Mouse (Mus musculus) gastrocnemius, postnatal 4 days (tissue): ENCODE data around the gene Dll1. TPM values are rescaled to one million over a fixed set of nuclear protein-coding genes. Genes with fewer than 3 reads are reported as not detected.

ENCODE experiments used
- DNase-seq, 2 experiments: peaks; one replicate each; pipeline ENCODE4 v3.0.0; 2021 to 2022; ENCODE audit warnings: low spot score in 2 of 2, mixed read lengths in 2 of 2
- long read RNA-seq, 2 experiments: library from polyadenylated mRNA; stranded (forward); transcript quantifications; one replicate each; pipeline ENCODE4 v2.0.0; 2021
- total RNA-seq, 2 experiments: library from RNA; stranded (reverse); gene quantifications; 2 replicates each; pipeline ENCODE4 v1.2.3; 2021

Gene Dll1
- total RNA-seq, result 10 to 100 TPM; 16.7 to 18.7 TPM
- long read RNA-seq, experiment 1, transcript Dll1-201 (11 exons, 3,581 nt), result major isoform, 13 of 26 reads
- long read RNA-seq, experiment 1, partial matches to known transcripts, result 11 of 26 reads
- long read RNA-seq, experiment 1, other reads (novel, unspliced or antisense), result 2 of 26 reads
- long read RNA-seq, experiment 2, transcript Dll1-201 (11 exons, 3,581 nt), result major isoform, 13 of 35 reads
- long read RNA-seq, experiment 2, partial matches to known transcripts, result 14 of 35 reads
- long read RNA-seq, experiment 2, other reads (novel, unspliced or antisense), result 7 of 35 reads

DNA sequence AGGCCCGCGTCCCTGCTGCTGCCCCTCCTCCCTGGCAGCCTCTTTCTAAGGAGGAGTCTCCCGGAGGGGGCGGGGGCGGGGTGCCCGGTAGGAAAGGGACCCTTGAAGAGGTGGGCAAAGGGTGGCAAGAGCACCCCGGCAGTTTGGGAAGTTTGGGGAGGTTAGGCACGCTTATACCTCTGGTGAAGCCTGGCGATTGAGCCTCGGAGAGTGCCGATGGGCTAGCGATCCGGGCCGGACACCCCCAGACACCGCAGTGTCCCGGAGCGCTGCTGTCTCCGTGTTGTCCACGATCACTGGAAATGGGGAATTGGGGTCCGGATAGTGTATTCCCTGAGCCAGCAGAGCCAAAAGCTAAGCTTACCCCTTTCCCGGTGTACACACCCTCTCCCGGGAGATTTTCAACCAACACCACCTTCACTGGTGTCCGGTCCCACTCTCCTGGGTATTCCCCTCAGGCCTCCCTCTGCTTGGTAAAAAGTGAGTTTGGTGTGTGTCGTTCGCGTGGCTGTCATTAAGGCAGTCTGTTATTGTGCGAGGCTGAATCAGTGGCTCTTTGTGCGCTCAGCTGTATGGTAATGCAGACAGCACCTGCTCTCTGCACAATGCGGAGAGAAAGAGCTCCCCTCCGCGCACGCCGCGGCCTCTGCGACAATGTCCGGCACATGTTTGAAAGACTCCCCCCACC is at the start of gene Dll1:
Gene Dll1 (minus strand): TSS at position 379 of the 688 bp plus-strand sequence.
- DNase-seq, result peak in 1 of 2 experiments; percentile 33

DNA sequence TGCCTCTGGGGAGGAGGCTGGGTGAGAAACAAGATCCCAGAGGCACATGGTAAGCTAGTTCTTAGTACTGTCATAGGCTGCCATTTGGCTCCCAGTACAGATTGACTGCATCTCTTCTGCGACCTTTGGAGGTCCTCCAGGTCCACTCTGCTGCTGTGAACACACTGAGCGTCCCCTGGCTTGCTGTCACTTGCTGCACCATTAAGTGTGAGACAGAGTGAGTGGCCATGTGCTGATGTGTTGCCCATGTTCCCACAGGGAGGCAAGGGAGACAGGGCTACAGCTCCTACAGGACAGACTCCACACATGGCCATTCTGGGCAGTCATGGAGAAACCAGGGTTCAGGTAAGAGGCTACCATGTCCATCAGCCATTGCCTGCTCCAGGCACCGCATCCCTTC is 49.3 kb upstream of the Dll1 start:
- no peak for DNase-seq

DNA sequence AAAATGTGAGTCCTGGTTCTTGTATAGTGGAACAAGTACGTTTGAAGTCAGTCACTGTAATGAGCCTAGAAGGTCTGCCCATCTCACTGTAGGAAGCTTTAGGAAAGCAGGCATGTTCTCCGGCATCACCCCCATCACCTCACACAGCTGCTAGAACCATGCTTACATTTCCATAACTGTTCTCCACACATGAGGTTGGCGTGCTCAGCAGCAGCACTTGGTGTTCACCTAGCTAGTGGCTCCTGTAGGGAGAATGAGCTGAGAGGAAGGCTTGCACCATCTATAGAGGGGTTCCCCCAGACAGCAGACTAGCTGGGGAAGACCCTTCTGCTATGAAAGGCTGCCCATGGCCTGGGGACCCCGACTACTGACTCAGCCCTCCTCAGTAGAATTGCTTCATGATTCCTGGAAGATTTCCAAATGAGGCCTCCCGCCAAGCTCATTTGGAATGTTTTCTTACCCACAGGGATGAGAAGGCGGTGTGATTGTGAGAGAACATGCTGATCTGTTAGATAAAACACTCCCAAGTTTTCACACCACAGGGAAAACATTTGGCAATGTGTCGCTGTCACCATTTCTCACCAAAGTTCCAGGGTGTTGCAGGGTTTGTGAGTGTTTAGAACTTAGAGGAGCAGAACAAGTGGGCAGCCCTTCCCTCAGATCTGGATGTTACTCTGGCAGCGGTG is 46.6 kb upstream of the Dll1 start:
- DNase-seq, result no peak

DNA sequence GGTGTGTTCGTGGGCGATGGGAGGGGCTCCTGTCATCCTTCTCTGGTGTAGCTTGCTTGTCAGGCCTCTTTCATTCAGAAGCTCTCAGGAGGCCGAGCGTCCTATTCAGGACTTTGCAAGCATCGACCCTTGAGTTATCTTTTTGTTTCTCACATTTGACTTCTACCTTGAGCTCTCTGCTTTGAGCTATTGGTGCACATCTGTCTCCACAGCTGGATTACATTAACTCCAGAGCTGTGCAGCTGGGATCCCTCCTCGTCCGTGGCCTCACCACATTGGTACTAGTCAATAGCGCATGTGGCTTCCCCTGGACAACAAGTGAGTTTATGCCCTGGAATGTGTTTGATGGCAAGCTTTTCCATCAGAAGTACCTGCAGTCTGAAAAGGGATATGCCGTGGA is 46.0 kb upstream of the Dll1 start:
- no peak for DNase-seq

DNA sequence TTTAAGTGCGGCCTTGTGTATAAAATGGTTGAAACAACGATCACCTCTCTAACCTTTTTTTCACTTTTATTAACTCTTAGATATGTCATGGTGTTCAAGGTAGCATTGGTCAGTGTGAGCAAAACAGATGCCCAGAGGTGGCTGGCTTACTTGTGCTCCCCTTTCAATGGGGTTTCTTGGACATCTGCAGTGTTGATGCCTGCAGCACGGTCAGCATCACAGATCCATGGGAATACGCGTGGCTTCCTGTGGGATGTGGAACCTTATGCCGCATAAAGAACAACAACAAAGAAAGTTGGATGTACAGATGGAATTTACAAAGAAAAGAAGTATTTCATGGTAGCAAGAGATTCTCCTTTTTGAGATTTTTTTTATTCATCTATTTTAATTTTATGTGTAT is 44.8 kb upstream of the Dll1 start:
- DNase-seq, result no peak

DNA sequence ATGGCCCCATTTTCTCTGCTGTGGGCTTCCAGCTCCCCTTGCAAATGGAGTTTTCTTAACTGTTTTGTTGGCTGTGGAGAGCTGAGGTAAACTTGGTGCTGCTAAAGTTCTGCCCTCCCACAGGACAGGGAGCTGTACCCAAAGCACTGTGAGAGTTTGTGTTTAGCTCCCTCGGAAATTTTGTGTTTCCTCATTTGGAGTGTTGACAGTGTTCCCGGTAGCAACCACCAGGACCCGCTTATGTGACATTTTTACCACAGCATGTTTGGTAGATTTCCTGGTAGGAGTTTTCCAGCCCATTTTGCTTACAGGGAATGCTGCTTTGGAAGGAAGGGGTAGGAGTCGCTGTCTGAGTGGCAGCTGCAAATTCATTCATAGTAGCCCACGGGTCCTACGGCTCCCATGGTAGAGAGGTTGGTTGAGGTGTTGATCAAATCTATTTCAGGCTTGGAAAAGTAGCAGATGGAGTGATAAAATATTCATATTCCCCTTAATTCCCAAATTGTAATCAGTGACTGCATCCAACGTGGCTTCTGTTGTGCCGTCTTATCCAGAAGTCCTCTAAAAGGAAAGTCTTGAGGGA is 43.4 kb upstream of the Dll1 start:
- DNase-seq, result no peak

DNA sequence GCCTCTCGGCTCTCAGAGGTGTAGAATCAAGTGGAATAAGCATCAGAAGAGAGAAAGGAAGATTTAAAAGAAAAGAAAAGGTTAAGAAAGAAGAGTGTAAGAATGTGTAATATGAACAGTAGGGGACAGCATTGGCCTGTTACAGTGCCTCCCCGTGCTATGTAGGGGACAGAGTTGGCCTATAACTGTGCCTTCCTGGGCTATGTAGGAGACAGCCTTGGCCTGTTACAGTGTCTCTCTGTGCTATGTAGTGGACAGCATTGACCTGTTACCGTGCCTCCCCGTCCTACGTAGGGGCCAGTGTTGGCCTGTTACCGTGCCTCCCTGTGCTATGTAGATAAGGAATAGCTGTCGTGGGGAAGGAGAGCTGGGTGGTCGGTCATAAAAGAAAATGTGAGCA is 42.9 kb upstream of the Dll1 start:
- no peak for DNase-seq

DNA sequence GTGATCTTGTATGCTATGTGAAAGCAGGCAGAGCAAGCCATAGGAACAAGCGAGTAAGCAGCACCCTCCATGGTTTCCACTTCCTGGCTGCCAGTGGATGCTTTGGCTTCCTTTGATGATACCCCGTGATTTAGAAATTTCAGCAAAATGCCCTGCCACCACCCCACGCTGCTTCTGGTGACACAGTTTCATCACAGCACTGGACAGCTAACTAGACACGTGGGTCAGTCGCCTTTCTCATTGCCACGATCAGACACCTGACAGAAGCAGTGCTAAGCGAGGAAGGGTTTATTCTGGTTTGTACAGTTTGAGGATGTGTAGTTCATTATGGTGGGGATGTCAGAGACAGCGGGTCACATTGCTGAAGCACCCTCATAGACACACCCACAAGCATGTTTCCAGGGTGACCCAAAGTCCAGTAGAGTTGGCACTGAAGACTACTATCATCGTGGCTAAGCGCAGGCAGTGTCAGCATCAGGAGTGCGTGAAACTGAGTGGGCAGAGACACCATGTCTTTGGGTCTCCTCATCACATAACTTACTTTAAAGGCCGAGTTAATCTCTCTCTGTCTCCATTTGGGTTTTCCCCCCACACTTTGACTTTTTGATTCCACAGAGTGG is 40.0 kb upstream of the Dll1 start:
- no peak for DNase-seq

DNA sequence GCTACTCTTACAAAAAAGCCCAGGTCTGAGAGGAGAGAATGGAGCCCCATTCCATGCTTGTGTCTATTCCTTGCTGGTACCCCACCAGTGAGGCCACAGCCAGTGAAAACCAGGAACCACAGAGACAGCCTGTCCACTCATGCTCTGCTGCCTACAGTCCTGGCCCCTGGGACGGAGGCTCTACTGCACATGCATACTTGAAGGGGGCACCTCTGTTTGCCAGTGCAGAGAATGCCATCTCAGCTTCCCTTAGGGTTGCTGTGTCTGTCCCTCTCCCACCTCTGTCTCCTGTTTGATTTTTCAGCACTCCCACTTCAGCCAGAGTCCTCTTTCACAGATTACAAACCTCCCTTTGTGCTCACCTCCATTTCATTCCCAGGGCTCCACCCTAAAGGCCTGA is 34.2 kb upstream of the Dll1 start:
- DNase-seq, result no peak

DNA sequence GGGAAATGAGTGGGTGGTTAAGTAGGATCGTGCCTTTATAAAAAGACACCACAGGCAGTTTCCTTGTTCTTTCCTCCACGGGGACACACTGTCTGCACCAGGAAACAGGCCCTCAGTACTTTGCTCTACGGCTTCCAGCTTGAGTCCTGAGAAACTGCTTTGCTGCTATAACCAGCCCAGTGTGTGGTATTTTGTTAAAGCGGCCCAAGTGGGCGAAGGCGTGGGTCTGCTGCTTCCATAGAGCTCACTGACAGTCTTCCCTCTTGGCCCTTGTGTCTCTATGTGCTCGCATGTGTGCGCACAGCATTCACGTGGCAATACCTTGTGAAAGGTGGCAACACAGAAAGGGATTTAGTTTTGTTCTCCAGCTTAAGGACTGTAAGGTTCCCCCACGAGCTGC is 32.6 kb upstream of the Dll1 start:
- DNase-seq, result no peak

DNA sequence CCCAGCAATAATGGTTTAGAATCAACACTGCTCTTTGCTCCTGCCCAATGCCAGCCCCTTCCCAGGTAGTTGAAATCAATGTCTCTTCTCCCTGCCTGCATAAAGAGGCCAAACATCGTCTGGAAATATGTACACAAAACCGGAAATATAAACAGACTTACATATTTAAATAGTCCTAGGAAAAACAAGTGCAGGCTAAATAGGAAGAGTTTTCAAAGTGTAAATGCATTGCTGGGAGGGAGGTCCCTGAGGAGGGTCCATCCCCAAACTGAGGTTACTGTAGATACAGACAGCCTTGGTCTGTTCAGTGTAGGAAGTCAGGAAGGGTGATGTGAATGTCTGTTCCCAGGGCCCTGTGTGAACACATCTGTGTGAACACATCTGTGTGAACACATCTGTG is 29.9 kb upstream of the Dll1 start:
- DNase-seq, result no peak

DNA sequence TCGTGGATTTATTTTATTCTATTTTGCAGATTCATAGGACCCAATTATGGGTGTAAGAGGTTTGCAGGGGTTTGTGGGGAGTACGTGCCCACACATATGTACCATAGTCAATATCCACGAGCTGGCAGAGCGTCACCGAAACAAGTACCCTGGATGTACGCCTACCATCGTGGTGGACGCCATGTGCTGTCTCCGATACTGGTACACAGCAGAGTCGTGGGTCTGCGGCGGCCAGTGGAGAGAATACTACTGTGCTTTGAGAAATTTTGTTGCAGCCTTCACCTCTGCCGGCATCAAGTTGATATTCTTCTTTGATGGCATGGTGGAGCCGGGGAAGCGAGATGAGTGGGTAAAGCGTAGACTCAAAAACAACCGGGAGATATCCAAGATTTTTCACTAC is 25.0 kb upstream of the Dll1 start:
- DNase-seq, result no peak

DNA sequence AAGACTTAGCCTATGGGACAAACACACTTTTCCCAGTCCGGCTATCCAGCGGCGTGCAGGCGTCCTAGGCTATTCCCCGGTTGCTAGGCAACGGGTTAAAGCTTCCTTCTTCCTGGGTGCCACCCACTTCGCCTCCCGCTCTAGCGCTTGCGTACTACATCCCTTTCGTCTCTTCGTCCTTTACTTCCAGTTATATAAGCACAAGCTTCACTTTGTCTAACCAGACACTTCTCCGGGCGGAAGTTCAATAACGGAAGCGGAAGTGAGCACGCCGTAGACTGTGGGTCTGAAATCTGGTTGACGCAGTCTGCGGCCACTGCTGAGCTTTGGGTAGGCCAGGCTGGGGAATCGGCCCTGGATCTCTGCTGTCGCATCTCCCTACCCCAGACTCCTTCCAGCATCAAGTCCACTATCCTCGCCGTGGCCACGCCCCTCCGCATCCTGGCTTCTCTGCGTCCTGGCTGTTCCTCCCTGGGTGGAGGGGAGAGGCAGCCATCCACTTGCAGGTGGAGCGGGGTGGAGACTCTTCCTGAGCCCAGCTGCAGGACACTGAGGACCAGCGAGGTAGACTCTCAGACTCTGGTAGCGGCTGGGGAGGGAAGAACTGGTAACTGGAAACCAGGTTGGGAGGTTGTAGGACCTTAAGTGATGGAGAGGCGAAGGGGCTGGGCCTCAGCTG is 19.5 kb upstream of the Dll1 start, which contains the start of gene Fam120b:
Gene Fam120b (plus strand): TSS at position 206 of the 679 bp plus-strand sequence.
- DNase-seq, result peak; percentile 50 to 81

DNA sequence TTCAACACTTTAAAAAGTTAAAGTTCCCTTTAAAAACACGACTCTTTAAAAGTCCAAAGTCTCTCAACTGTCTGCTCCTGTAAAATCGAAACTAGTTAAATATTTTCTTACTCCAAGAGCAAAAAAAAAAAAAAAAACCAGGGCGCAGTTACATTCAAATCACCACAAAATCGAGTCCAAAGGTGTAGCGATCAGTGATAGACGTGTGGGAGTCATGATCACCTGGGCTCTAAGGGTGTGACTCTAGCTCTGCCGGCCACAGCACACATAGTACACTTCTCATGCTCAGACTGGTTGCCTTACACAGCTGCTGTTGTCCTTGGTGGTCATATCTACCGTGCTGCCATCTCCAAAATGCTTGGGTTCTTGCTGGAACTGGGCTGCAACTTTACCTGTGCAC is 12.7 kb upstream of the Dll1 start:
- no peak for DNase-seq

DNA sequence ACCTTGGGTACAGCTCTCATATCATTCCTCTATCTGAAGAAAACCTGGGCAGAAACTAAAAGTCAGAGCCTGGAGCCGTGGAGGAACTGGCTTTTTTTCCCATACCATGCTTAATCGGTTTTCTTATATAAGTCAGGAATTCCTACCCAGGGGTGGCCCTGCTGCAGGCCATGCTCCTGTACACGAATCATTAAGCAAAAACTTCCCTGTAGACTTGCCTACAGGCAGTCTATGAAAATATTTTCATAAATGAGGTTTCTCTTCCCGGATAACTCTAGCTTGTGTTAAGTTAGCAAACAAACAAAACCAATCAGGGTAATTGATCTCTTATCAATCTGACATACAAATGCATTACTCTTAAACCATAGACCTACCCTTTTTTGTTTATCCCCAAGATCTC is 12.2 kb upstream of the Dll1 start:
- DNase-seq, result no peak

DNA sequence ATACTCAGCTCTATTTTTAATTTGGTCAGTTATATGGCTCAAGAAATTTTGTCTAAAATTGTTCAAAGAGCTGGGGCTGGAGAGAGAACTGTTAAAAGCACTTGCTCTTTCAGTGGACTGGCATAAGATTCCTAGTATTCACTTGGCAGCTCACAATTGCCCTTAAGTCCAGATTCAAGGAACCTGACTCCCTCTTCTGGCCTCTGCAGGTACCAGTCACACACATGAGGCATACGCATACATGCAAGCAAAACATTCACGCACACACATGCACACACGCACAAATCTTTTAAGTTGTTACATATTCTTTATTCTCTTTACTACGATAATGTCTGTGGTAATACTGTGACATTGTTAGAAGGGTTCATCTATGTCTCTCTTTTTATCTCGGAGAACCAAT is 6.7 kb upstream of the Dll1 start:
- no peak for DNase-seq

DNA sequence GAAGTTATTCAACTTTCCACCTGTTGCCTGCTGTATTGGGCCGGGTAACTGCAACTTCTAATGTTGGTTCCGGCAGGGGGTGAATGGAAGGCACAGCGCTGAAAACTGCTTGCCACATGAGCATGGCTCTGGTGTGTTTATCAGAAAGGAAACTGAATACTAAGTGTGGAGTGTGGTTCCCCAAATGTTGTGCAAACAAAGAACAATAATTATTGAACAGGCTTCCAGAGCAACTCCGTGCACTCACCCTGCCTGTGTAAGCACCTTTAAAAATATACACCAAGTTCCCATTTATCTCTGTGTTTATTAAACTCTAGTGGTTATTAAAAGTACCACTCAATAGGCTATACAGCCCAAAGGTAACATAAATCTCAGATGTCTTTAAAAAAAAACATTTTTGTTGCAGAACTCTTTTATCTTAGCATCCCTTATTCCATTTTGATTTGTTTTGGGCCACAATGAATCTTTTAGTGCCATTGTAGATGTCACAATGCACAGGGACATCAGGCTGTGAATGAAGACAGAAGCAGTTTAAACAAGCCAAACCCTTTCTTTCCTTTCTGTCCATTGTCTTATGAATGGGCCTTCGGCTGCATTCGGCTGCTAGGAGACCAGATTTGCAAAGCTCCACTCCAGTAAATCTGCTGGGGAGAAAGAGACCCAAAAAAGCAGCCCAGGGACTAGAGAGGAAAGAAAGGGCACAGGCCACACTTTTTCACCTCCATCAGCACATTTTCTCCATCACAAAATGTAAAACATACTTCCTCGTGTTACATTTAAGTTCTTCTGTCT is 5.4 kb upstream of the Dll1 start:
- DNase-seq, result no peak

DNA sequence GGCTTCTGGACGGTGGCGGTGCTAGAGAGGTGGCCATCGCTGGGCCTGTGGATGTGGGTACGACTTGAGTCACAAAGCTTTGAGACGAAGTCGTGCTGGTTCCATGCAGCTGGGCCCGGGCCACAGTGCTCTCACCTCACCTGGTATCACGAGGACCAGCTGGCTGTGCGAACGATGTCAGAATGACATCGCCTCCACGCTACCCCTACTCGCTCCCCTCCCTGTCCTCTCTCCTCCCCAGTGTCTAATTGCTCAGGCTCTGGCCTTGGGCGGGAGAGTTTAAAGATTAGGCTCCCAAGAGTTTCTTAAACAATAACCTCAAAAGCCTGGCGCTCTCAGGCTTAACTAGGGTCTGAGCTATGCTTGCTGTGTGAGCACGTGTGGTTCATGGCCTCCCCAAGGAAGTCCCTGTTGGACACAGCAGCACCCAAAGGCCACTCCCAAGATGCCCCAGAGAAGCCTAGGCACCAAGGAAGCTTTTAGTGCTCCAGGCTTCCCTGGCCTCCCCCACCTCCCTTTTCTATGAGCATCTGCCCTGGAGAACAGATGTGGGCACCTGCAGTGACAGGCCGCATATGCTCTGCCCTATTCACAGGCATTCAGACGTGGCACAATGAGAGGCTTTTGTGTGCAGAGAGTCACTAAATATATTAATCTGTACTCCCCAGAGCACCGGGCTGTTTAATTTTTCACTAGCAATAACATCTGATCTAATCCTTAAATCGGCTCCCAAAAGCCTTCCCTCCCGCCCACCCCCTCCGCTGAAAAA is 4.6 kb upstream of the Dll1 start:
- no peak for DNase-seq

DNA sequence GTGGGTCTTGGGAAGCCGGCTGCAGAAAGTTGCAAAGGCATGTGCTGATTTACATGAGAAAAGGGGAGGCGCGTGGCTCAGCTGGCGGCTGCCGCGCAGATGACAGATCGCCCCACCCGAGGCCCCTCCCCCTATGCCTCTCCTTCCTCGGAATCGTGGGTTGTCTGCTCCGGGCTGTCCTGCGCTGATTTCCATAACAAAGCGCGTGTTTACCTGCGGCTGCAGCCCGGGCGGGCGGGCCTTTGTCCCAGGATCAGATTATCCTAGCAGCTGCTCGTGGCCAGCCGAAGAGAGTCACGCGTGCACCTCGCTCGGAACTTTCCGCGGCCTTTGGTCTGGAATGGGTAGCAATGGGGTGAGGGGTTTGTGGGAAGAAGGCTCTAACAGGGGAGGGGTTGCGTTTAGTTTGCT is 4.0 kb upstream of the Dll1 start:
- DNase-seq, result peak in 1 of 2 experiments; percentile 33
